Mouse (Mus musculus): ENCODE results near the gene Ints4.
"Not testable (repeated sequence)": the region's sequence is repeated elsewhere in the genome, so short reads cannot be mapped to it uniquely, and the experiment has no call there.

Gene Ints4

DNA sequence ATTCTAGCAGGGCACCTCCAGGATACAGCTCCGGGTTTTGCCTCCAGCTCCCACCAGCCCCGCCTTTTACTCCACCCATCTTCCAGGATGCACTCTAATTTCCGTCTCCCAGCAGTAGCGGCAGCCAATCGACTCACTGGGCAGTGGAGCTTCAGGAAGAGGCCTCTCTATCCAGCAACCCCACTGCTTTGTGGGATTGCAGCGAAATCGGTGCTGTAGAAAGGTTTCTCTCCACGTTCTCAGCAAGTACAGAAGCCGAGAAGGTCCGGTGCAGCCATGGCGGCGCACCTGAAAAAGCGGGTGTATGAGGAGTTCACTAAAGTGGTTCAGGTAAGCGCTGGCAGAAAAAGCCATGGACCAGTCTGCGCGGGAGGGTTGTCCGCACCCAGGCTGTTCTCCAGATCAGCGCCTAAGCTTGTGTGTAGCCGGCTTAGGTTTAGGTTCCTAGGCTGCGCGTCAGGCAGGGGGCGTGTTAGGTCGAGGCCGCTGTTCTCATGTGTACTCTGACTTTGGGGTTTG is at the start of gene Ints4:
TSS of gene Ints4 (plus strand) at position 136 of the 519 bp plus-strand sequence.
- peak; percentile 82 to 88 for DNase-seq (ENCODE audit: low spot score in 2 of 2)

DNA sequence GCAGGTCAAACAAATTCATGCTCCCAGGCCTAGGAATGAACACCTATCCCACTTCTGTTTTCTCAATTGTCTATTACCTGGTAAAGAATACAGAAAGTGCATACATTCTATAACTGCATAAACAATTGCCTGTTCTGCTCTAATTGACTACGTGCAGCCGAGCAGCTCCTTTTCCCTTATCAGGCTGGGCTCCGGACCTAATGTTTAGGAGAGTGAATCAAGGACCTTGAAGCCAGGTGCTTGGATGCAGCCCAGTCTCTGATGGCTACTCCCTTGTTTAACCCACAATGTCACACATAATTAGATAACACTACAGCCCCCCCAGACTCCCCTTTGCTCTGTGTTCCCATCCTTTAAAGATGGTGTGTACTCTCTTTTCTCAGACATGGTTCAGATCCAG is 47.2 kb upstream of the Ints4 start:
- not testable (repeated sequence) for DNase-seq (ENCODE audit: low spot score in 2 of 2)

- DNase-seq (ENCODE audit: low spot score in 2 of 2): no peak
Measured at GRCm38 (mm10) chr7:97434517-97434916, 46.2 kb upstream of the Ints4 start.

DNA sequence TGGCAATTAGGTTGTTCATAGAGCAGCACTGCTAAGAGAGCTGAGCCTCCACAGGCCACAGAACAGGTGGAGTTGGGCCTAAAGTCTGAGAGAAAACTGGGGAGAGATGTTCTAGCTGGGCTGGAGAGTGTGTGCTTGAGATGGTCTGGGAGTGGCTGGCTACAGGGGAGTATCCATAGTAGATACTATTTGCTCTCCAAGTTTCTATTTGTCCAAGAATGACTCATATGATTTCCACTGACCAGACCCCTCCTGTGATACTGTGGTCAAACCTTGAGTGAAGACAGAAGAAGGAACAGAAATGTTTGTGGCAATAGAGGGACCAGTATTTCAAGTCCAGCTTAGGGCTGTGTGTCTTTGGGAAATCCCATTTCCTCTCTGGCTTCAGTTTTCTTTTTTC is 41.8 kb upstream of the Ints4 start:
- DNase-seq (ENCODE audit: low spot score in 2 of 2): no peak

DNA sequence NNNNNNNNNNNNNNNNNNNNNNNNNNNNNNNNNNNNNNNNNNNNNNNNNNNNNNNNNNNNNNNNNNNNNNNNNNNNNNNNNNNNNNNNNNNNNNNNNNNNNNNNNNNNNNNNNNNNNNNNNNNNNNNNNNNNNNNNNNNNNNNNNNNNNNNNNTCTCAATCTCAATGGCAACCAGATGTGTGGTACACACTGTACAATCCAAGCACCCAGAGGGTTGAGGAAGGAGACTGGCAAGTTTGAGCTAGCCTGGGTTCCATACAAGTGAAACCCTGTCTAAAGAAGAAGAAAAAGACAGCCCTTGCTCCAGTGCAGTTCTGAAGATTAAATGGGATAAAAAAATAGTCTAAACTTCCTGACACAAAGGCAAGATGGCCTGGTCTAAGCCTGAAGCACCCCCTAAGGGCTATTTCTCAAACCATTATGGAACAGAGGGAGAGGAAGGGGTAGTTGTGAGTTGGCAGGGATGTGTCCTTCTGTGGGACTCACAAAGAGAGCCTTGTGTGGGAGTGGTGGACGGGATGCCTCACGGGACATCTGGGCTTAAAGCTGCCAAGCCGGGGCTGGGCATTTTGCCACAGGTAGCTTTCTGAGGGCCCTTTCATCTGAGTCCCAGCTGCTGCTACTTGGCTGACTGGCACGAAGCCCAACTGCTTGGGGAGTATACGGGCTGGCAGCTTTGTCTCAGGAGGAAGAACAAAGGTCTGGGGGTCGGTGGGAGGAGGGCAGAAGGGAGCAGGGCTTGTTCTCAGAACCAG is 34.4 kb upstream of the Ints4 start:
- DNase-seq (ENCODE audit: low spot score in 2 of 2): peak; percentile 73 to 79

GRCm38 (mm10) chr7:97447050-97447531 is 33.7 kb upstream of the Ints4 start:
- DNase-seq (ENCODE audit: low spot score in 2 of 2): no peak

- DNase-seq (ENCODE audit: low spot score in 2 of 2): not testable (repeated sequence)
Measured at GRCm38 (mm10) chr7:97451023-97451422, 29.7 kb upstream of the Ints4 start, which contains the start of gene Kctd14. Kctd14 (plus strand) TSS chr7:97451323.

DNA sequence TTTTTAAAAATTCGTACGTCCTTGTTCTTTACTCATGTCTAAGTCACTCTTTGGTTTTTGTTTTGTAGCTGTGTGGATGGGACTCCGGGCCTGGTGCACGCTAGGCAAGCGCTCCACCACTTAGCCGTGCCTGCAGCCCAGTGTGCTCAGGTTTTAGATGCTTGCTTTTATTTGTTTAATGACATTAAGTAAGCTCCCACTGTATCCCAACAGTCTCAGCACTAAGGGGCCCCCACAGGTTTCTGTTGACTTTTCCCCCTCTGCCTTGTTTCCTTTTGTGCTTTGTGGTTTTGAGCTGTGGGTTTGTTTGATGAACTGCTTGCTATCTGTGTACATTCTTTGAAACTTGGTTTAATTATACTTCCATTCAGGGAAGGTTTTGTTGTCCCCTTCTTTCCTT is 28.6 kb upstream of the Ints4 start:
- no peak for DNase-seq (ENCODE audit: low spot score in 2 of 2)

- no peak for DNase-seq (ENCODE audit: low spot score in 2 of 2)
Measured at GRCm38 (mm10) chr7:97453141-97453921, 27.4 kb upstream of the Ints4 start.

DNA sequence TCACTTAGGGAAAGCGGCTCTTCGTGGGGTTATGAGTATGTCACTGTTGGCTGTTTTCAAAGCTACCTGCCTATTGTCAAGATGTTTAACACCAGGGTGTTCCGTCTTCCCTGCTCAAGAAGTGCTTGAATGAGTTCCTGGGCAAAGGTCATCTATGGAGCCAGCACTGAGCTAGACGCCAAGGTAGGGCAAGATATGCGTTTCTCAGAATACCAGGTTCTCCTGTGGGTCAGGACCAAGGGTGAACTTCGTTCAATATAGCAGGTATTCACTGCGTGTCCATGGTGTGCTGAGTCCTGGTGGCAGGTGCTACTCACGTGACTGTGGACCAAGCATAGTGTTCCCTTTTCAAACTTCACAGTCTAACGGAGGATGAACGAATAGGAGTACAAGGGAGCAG is 26.0 kb upstream of the Ints4 start:
- DNase-seq (ENCODE audit: low spot score in 2 of 2): no peak

DNA sequence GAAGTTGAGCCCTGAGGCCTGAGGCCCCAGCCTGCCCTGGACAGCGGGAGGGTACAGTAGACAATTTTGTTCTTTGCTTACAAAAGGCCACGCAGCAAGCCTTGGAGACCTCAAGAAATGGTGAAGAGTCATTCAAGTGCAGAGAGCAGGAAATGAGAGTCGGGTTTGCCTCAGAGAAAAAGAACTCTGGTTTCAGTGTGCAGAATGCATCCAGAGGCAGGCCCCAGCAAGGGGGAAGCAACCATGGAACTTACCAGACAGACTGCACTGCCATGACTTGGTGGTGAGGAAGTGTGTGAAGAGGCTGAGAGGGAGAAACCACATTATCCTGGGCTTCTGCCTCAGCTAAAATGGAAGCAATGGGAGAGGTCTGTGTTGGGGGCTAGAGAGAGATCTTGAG is 25.2 kb upstream of the Ints4 start:
- DNase-seq (ENCODE audit: low spot score in 2 of 2): no peak

GRCm38 (mm10) chr7:97473001-97473400 is 7.8 kb upstream of the Ints4 start:
- no peak for DNase-seq (ENCODE audit: low spot score in 2 of 2)

DNA sequence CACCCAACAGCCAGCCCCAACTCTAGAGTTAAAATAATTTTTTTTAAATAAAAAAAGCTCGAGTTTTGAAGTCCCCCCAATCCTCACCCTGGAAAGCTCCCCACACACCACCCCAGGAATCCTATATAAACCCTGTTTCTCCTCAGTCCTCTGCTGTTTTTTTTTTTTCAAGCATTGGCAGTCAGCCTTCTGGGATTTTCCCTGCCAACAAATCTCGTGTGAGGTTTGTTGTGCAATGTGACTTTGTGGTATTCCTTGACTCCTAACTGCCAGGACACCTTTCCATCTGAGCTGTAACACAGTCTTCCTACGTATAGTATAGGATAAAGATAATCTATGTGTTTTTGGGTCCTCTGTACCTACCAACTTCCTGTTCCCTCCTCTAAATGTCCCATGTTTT is 1.4 kb upstream of the Ints4 start:
- DNase-seq (ENCODE audit: low spot score in 2 of 2): no peak

GRCm38 (mm10) chr7:97480290-97480689 is 466 bp upstream of the Ints4 start:
- no peak for DNase-seq (ENCODE audit: low spot score in 2 of 2)

DNA sequence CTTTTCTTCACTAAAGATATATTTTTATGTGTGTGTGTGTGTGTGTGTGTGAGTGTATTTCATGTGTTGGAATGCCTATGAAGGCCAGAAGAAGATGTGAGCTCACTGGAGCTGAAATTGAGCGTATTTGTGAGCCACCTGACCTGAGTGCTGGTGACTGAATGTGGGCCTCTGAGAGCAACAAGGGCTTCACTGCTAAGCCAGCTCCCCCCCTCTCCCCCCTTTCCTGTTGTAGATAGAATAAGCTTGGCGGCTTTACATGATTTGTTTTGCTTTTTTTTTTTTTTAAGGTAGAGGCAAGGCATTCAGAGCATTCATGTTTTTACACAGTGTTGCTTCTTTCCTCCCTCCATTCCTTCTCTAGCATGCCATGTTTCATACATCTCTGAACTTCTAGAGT is 2.6 kb downstream of the Ints4 start:
- DNase-seq (ENCODE audit: low spot score in 2 of 2): no peak

DNA sequence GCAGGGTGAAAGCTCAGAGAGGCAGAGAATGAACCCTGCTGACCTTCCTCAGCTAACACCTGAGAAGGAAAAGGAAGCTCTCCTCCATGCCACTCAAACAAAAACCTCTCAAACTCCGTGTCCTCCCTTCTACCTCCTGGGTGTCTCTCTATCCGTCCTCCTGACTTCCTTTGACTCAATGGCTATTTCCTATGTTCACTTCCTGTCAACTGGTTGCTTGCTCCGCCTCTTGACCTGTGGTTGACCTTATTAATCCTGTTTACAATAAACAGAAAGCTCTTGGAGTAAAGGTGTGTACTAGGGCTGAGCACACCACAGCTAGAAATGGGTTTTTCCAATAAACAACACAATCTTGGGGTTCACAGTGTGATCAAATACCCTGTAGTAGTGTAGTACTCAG is 10.4 kb downstream of the Ints4 start:
- no peak for DNase-seq (ENCODE audit: low spot score in 2 of 2)

DNA sequence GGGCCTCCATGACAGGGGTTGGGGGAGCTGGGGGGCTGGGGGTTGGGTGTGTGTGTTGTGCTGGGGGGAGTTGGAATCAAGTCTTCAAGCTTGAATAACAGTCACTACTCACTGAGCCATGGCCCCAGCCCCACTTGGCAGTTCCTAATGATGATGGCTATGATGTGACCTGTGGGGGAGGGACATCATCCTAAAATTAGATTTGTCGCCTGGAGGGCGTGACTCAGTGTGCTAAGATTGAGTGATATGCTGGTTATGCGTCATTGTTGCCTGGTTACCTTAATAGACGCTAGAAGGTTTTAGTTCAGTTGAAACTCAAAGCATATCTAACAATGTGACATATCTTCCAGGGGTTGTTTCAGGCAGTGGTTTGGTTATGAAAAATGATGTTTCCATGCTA is 11.7 kb downstream of the Ints4 start:
- no peak for DNase-seq (ENCODE audit: low spot score in 2 of 2)

DNA sequence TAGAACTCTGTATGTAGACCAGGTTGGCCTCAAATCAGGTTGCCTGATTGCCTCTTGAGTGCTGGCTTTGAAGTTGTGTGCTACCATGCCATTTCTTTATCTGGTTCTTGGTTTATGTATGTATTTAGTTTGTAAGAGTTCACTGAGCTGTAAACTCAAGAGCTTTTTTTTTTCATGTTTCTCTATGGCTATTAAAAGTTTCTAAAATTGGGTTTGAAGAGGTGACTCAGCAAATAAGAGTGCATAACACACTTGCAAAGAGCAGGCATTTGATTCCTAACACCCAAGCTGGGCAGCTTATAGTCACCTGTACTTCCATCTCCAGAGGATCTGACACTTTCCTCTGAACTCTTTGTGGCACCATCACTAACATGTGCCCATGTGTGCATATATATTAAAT is 14.3 kb downstream of the Ints4 start:
- no peak for DNase-seq (ENCODE audit: low spot score in 2 of 2)

DNA sequence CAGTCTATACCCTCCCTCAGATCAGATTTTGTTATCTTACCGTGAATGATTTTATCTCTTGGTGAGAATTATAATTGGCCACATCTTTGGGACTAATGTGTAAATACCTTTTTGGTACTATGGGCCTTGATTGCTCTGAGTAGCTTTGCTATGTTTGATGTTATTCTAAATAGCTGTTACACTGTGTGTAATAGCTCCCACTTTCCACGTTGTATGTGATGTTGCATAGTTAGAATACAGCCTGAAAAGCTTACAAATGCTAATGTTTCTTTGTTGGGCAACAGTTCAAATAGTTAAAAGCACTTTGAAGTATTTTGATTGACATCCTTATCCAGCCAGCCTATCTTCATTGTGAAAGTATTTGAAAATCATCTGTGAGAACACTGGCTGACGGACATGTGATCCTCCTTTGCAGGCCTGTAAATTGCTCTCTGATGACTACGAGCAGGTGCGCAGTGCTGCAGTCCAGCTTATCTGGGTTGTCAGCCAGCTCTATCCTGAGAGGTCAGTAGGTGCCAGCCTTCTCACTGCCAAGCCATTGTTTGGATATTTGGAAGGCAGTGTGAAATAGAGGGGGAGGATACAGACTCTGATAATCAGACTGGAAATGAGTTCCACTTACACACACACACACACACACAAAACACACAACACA is 19.9 kb downstream of the Ints4 start:
- DNase-seq (ENCODE audit: low spot score in 2 of 2): no peak

- no peak for DNase-seq (ENCODE audit: low spot score in 2 of 2)
Measured at GRCm38 (mm10) chr7:97514786-97515185, 34.0 kb downstream of the Ints4 start.

- no peak for DNase-seq (ENCODE audit: low spot score in 2 of 2)
Measured at GRCm38 (mm10) chr7:97519935-97520334, 39.2 kb downstream of the Ints4 start.

DNA sequence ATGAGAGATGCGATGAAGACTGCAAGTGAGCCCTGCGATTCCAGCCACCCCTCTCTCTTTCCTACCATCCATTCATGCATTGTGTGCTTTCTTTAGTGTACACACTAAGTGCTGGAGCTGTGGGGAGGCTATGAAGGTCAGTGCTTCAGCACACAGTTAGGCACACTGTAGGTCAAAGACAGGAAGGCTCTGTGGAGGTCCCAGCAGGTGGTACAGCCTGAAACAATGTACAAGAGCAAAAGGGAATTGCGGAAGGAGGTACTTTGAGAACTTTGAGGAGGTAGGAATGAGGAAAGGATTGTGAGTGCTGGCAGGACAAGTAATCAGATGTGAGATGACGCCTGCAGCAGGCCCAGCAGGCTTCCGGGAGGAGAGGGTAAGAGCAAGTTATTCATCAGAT is 54.8 kb downstream of the Ints4 start:
- DNase-seq (ENCODE audit: low spot score in 2 of 2): no peak
